Mouse (Mus musculus): ENCODE data around the gene Mog.

GRCm38 (mm10) chr17:37046312-37047112 lies 23.3 kb upstream of the Mog start:
- TF ChIP-seq POLR2A (IDR thresholded peaks at IDR 0.05; ENCODE audit: insufficient read depth, low read depth, low read length) (no peak), CTCF (IDR thresholded peaks at IDR 0.05) (no peak)
